Mouse (Mus musculus) mouse trophoblast stem cell (cell line): ENCODE data around the gene Aqp1.

ENCODE experiments used
- in situ Hi-C, 2 experiments: fragments of 300-500 bp; cut with MseI, MboI; formaldehyde crosslinking; loops; 2 replicates in 1 of 2; 3 replicates in 1 of 2; pipeline ENCODE4 v1.15.1; 2025

Aqp1 gene

GRCm38 (mm10) chr6:55356976-55357635 is 20.9 kb downstream of the Aqp1 start:
- in situ Hi-C loops, result no loop called here

DNA sequence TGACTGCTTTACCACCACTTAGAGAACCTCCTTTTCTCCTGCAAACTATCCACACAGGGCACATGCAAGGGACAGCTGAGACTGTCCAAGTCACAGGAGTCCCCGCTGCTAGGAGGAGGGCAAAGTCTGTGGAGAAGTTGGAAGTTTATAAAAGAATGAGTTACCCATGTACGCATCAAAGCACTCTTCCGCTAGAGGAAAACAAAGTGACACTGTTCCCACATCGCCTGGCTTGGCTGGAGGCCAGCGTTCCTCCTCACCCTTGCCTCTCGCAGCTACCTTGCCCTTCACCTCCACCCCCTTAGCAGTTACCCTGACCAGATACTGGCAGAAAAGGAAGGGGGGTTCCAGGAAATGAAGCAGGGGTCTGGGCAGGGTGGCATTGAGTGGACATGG is 21.4 kb downstream of the Aqp1 start:
- in situ Hi-C loops, result no loop called here

GRCm38 (mm10) chr6:55358731-55359143 is 22.5 kb downstream of the Aqp1 start:
- in situ Hi-C loops, result no loop called here

GRCm38 (mm10) chr6:55362663-55363062 is 26.4 kb downstream of the Aqp1 start:
- in situ Hi-C loops, result no loop called here

GRCm38 (mm10) chr6:55367126-55367525 is 30.9 kb downstream of the Aqp1 start:
- in situ Hi-C loops, result no loop called here

DNA sequence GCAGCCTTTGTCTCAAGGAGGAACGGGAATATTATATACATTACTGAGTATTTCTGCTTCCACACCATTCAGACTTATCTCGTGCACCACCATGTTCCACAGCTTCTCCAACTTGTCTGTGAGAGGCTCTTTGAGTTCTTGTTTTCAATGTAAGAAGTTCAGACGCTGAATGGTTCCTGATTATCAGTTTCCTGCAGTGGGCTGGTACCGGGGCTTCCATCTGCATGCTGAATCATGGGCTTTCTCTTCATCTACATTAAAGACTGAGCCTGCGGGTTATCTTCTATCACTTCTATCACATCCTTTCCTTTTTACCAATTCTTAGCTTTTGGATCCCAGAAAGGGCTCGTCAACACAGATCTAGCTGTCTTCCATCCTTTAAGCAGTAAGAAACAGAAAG is 34.6 kb downstream of the Aqp1 start:
- in situ Hi-C loops, result no loop called here

- in situ Hi-C loops, result no loop called here
These were observed 39.8 kb downstream of the Aqp1 start, which contains the start of gene Ghrhr for GRCm38 (mm10) chr6:55376076-55376475. Gene Ghrhr (plus strand): TSS chr6:55376295.

GRCm38 (mm10) chr6:55376511-55376910 is 40.3 kb downstream of the Aqp1 start:
- in situ Hi-C loops, result no loop called here

- in situ Hi-C loops, result no loop called here
These were observed 41.2 kb downstream of the Aqp1 start for GRCm38 (mm10) chr6:55377461-55377860.

DNA sequence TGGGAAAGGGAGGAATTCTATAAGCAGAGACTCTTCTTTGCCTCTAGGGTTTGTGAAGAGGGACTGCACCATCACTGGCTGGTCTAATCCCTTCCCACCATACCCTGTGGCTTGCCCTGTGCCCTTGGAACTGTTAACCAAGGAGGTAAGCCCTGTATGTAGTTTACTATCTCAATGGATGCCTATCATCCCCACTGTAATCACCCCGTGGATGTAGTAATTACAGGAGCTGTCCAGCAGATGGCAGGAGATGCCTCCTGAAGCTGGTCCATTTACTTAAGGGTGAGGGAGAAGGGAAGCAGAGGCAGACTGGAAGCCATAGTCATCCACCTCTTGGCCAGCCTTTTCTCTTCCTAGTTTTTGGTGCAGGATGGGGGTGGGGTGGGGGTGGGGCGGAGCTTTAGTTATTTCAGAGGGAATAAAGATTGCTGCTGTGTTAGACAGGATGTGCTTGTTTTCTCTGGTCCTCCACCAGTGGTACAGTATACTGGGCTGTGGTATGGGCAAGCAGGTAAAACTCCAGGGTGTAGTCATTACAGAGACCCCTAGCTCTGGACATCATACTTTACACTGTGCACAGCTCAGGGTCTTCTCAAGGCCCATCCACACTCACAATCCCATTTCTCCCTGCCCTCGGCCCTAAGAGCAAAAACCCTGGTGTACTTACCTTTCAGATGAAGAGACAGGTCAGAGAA is 43.6 kb downstream of the Aqp1 start:
- in situ Hi-C loops, result loop anchor here in 1 of 2 experiments (5.0 kb wide), 1 partner anchor 147 kb away; no protein-coding TSS in a partner anchor

DNA sequence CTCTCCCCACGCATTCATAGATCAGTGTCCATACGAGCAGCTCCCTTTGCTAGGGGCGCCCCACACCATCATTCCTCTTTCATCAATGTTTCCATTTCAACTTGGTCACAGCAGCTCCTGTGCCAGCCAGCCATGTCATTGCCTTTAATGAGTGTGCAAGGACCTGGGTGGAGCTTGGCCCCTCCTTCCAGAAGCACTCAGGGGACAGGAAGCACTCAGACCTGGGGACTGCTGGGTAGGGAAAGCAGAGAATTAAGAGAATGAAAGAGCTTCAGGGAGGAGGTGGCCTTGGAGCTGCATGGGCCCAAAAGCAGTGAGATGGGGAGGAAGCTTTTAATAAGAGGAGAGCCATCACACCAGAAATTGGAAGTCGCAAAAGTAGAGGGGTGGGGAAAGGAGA is 45.7 kb downstream of the Aqp1 start:
- in situ Hi-C loops, result loop anchor here in 1 of 2 experiments (5.0 kb wide), 1 partner anchor 150 kb away; no protein-coding TSS in a partner anchor

- in situ Hi-C loops, result loop anchor here in 1 of 2 experiments (5.0 kb wide), 1 partner anchor 152 kb away; no protein-coding TSS in a partner anchor
These were observed 47.7 kb downstream of the Aqp1 start for GRCm38 (mm10) chr6:55383897-55384296.

GRCm38 (mm10) chr6:55384356-55384951 is 48.2 kb downstream of the Aqp1 start:
- in situ Hi-C loops, result loop anchor here in 1 of 2 experiments (5.0 kb wide), 1 partner anchor 152 kb away; no protein-coding TSS in a partner anchor

DNA sequence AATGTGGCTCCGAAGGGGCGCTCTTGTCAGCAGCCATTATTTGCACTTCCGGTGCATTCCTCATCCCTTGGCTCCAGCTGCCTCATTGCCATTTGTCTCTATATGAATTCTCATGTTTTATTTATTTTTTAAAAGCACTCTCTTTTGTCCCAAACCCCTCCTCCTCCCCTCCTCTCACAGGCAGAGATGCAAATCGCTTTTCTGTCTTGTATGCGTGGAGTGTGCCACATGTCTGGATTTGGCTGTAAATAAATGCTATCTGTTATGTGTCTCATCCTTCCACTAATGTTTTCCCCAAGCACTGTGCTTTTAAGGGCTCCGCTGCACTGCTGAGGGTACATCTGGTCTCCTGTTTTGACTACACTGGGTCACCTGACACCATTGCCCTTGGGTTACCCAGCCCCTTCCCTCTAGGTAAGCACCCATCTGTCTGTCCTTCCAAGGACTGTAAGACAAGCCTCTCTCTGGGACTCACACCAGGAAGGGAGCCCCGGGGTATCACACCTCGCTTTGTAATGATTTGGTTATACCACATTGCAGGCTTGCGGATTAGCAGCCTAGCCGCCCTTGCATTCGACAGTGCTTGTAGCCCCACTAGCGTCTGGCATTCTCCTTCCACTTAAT is 52.4 kb downstream of the Aqp1 start:
- in situ Hi-C loops, result loop anchor here in 1 of 2 experiments (5.0 kb wide), 1 partner anchor 156 kb away; no protein-coding TSS in a partner anchor

GRCm38 (mm10) chr6:55389321-55389720 is 53.1 kb downstream of the Aqp1 start:
- in situ Hi-C loops, result loop anchor here in 1 of 2 experiments (5.0 kb wide), 1 partner anchor 157 kb away; no protein-coding TSS in a partner anchor

DNA sequence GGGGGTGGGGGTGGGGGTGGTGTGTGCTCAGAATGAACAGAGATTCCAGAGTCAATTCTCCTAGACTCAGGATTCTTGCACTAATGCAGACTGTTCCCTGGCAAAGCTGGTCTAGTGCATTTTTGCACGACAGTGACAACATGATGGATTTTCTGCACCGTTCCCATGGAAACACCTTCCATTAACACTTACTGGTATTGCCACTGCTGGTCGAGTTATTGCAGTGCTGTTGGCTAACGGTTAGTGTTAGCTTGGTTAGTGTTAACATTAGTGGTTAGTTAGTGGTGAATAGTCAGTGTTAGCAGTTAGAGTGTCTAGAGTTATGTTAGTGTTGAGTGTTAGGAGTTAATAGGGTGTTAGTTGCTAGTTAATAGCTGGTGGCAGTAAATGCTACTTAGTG is 55.6 kb downstream of the Aqp1 start:
- in situ Hi-C loops, result loop anchor here (5.0 kb wide), 1 partner anchor 115 kb away; no protein-coding TSS in a partner anchor

GRCm38 (mm10) chr6:55392453-55392852 is 56.2 kb downstream of the Aqp1 start:
- in situ Hi-C loops, result loop anchor here (5.0 kb wide), 1 partner anchor 115 kb away; no protein-coding TSS in a partner anchor

GRCm38 (mm10) chr6:55394854-55395253 is 58.6 kb downstream of the Aqp1 start:
- in situ Hi-C loops, result loop anchor here (5.0 kb wide), 1 partner anchor 112 kb away; no protein-coding TSS in a partner anchor

DNA sequence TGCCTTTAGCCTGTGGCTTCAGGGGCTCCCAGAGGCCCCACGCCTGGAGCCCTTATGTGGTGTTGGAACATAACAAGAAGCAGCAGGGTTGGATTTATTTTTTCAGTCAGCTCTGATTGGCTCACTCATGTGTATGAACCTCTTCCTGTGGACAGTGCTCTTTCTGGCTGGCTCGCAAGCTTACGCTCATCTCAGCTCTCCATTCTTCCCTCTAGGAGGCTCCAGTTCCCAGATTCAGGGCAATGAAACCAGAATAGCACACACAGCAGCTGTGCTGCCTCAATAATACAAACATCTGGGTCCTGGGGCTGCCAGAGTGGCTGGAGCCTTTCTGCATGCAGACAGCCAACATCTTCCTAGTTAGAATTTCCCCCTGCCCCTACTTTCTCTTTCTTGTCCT is 59.9 kb downstream of the Aqp1 start:
- in situ Hi-C loops, result no loop called here

- in situ Hi-C loops, result no loop called here
These were observed 60.4 kb downstream of the Aqp1 start for GRCm38 (mm10) chr6:55396622-55397041.
